Mouse (Mus musculus): ENCODE measurements around the gene Il17d. TPM values are rescaled to one million over a fixed set of nuclear protein-coding genes. Genes with fewer than 3 reads are reported as not detected.

Gene Il17d
- polyA plus RNA-seq, 1 experiment from 2014 or later: 0.51 TPM

DNA sequence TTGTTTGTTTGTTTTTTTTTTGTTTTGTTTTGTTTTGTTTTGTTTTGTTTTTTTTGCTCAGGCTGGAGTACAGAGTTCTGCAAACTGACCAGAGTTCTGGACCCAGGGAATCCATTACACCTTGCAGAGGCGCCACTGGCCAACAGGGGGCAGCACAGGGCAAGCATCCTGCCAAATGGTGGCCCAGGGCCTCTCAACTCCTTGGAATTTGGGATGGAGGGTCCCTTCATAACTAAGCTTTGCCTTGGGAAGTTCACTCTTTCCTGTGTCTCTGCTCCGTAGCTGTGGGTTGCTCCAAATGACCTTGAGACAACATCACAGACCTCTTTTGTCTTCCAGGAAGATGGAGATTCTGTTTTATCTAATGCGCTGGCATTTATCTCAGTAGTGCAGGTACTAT lies 8.6 kb downstream of the Il17d start:
- H3K9me3 ChIP-seq (ENCODE audit: control insufficient read depth, low read length): no peaks in the 10 kb centered on the region
- no peaks in the 10 kb centered on the region for H3K27me3 ChIP-seq (replicated peaks; ENCODE audit: control insufficient read depth, insufficient read depth, low read length)
- no peaks in the 10 kb centered on the region for H3K36me3 ChIP-seq (ENCODE audit: control insufficient read depth, insufficient read depth, low read length)
- WGBS: 49% methylated on average over 3 of the region's 3 CpGs
- H3K4me2 ChIP-seq (ENCODE audit: low read depth, low read length): no peak overlapping the region
- no peak overlapping the region for H3K4me3 ChIP-seq (ENCODE audit: low read length)
- no peak overlapping the region for H3K27ac ChIP-seq (ENCODE audit: low read length)
- H3K9ac ChIP-seq (ENCODE audit: low read depth, low read length): no peak overlapping the region
- H3K4me1 ChIP-seq (ENCODE audit: control insufficient read depth, insufficient read depth, low read length): peaks cover 33% of the 10 kb centered on the region
- ATAC-seq: no peak

DNA sequence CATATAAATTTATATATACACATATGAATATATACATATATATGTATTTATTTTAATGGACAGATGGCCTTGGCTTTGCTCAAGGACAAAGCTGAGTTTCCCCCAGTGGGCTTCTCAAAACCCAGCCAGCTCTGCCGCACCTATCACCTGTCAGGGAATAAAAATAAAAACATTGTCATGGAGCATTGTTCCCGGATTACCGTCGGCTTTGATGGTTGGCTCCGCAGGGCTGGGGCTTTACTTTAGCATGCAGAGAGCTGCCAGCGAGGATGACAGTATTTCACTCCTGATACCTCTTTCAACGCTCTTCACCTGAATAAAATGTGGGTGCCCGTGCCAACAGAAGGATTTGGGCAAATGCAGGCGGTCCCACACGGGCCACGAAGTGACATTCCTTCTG lies 9.3 kb downstream of the Il17d start:
- peak overlapping the region; percentile 71; the same call in 1 of the 2 replicates for H3K27ac ChIP-seq (ENCODE audit: low read length)
- H3K4me3 ChIP-seq (ENCODE audit: low read length): no peak overlapping the region
- H3K4me1 ChIP-seq (ENCODE audit: control insufficient read depth, insufficient read depth, low read length): peaks cover 29% of the 10 kb centered on the region
- ATAC-seq: no peak
- no peaks in the 10 kb centered on the region for H3K9me3 ChIP-seq (ENCODE audit: control insufficient read depth, low read length)
- no peak overlapping the region for H3K9ac ChIP-seq (ENCODE audit: low read depth, low read length)
- no peaks in the 10 kb centered on the region for H3K27me3 ChIP-seq (replicated peaks; ENCODE audit: control insufficient read depth, insufficient read depth, low read length)
- no peak overlapping the region for H3K4me2 ChIP-seq (ENCODE audit: low read depth, low read length)
- 43% methylated on average over 11 of the region's 11 CpGs for WGBS
- no peaks in the 10 kb centered on the region for H3K36me3 ChIP-seq (ENCODE audit: control insufficient read depth, insufficient read depth, low read length)

- WGBS: 40% methylated on average over 5 of the region's 5 CpGs
- no peaks in the 10 kb centered on the region for H3K9me3 ChIP-seq (ENCODE audit: control insufficient read depth, low read length)
- H3K27me3 ChIP-seq (replicated peaks; ENCODE audit: control insufficient read depth, insufficient read depth, low read length): no peaks in the 10 kb centered on the region
- H3K9ac ChIP-seq (ENCODE audit: low read depth, low read length): peak overlapping the region; percentile 38
- peak overlapping the region; percentile 71 for H3K27ac ChIP-seq (ENCODE audit: low read length)
- no peak for ATAC-seq
- H3K4me2 ChIP-seq (ENCODE audit: low read depth, low read length): no peak overlapping the region
- no peak overlapping the region for H3K4me3 ChIP-seq (ENCODE audit: low read length)
- no peaks in the 10 kb centered on the region for H3K36me3 ChIP-seq (ENCODE audit: control insufficient read depth, insufficient read depth, low read length)
- peaks cover 26% of the 10 kb centered on the region; the same call in 1 of the 2 replicates for H3K4me1 ChIP-seq (ENCODE audit: control insufficient read depth, insufficient read depth, low read length)
Measured at GRCm38 (mm10) chr14:57534346-57534745, 9.8 kb downstream of the Il17d start.

GRCm38 (mm10) chr14:57534961-57535360 lies 10.4 kb downstream of the Il17d start:
- WGBS: 29% methylated on average over 8 of the region's 8 CpGs
- peak; percentile 59 for ATAC-seq

GRCm38 (mm10) chr14:57535646-57536045 lies 11.1 kb downstream of the Il17d start:
- H3K4me1 ChIP-seq (ENCODE audit: control insufficient read depth, insufficient read depth, low read length): peaks cover 20% of the 10 kb centered on the region; the same call in 1 of the 2 replicates
- 55% methylated on average over 6 of the region's 6 CpGs for WGBS
- H3K27ac ChIP-seq (ENCODE audit: low read length): peak overlapping the region; percentile 71
- H3K4me2 ChIP-seq (ENCODE audit: low read depth, low read length): no peak overlapping the region
- no peak overlapping the region for H3K9ac ChIP-seq (ENCODE audit: low read depth, low read length)
- no peak overlapping the region for H3K4me3 ChIP-seq (ENCODE audit: low read length)
- H3K9me3 ChIP-seq (ENCODE audit: control insufficient read depth, low read length): no peaks in the 10 kb centered on the region
- ATAC-seq: peak; percentile 27; the same call in 1 of the 2 replicates
- no peaks in the 10 kb centered on the region for H3K36me3 ChIP-seq (ENCODE audit: control insufficient read depth, insufficient read depth, low read length)
- H3K27me3 ChIP-seq (replicated peaks; ENCODE audit: control insufficient read depth, insufficient read depth, low read length): no peaks in the 10 kb centered on the region

More at GRCm38 (mm10) chr14:57534961-57535360, 10.4 kb downstream of the Il17d start:
- H3K4me3 ChIP-seq (ENCODE audit: low read length): no peak overlapping the region
- H3K4me2 ChIP-seq (ENCODE audit: low read depth, low read length): no peak overlapping the region
- no peaks in the 10 kb centered on the region for H3K36me3 ChIP-seq (ENCODE audit: control insufficient read depth, insufficient read depth, low read length)
- peak overlapping the region; percentile 71 for H3K27ac ChIP-seq (ENCODE audit: low read length)
- H3K27me3 ChIP-seq (replicated peaks; ENCODE audit: control insufficient read depth, insufficient read depth, low read length): no peaks in the 10 kb centered on the region
- peak overlapping the region; percentile 38 for H3K9ac ChIP-seq (ENCODE audit: low read depth, low read length)
- H3K4me1 ChIP-seq (ENCODE audit: control insufficient read depth, insufficient read depth, low read length): peaks cover 20% of the 10 kb centered on the region; the same call in 1 of the 2 replicates
- H3K9me3 ChIP-seq (ENCODE audit: control insufficient read depth, low read length): no peaks in the 10 kb centered on the region

- peaks cover 20% of the 10 kb centered on the region; the same call in 1 of the 2 replicates for H3K4me1 ChIP-seq (ENCODE audit: control insufficient read depth, insufficient read depth, low read length)
- H3K27ac ChIP-seq (ENCODE audit: low read length): peak overlapping the region; percentile 68
- H3K9me3 ChIP-seq (ENCODE audit: control insufficient read depth, low read length): peaks cover 2% of the 10 kb centered on the region; the same call in 1 of the 2 replicates
- ATAC-seq: no peak
- H3K4me3 ChIP-seq (ENCODE audit: low read length): no peak overlapping the region
- H3K27me3 ChIP-seq (replicated peaks; ENCODE audit: control insufficient read depth, insufficient read depth, low read length): no peaks in the 10 kb centered on the region
- 57% methylated on average over 9 of the region's 9 CpGs for WGBS
- 0 out of 2 replicates have a peak, but pooled peaks cover under 1% of the 10 kb centered on the region for H3K36me3 ChIP-seq (ENCODE audit: control insufficient read depth, insufficient read depth, low read length)
- H3K4me2 ChIP-seq (ENCODE audit: low read depth, low read length): no peak overlapping the region
- H3K9ac ChIP-seq (ENCODE audit: low read depth, low read length): no peak overlapping the region
Measured at GRCm38 (mm10) chr14:57536820-57537219, 12.2 kb downstream of the Il17d start.

- H3K4me1 ChIP-seq (ENCODE audit: control insufficient read depth, insufficient read depth, low read length): peaks cover 20% of the 10 kb centered on the region; the same call in 1 of the 2 replicates
- H3K9me3 ChIP-seq (ENCODE audit: control insufficient read depth, low read length): peaks cover 3% of the 10 kb centered on the region; the same call in 1 of the 2 replicates
- H3K27ac ChIP-seq (ENCODE audit: low read length): peak overlapping the region; percentile 68
- ATAC-seq: 0 out of 2 replicates have a peak, but pooled peaks have one; percentile 9
- 32% methylated on average over 16 of the region's 16 CpGs for WGBS
- no peaks in the 10 kb centered on the region for H3K27me3 ChIP-seq (replicated peaks; ENCODE audit: control insufficient read depth, insufficient read depth, low read length)
- no peak overlapping the region for H3K4me3 ChIP-seq (ENCODE audit: low read length)
- peaks cover 6% of the 10 kb centered on the region; the same call in 1 of the 2 replicates for H3K36me3 ChIP-seq (ENCODE audit: control insufficient read depth, insufficient read depth, low read length)
- no peak overlapping the region for H3K9ac ChIP-seq (ENCODE audit: low read depth, low read length)
- H3K4me2 ChIP-seq (ENCODE audit: low read depth, low read length): no peak overlapping the region
Measured at GRCm38 (mm10) chr14:57537261-57538015, 12.9 kb downstream of the Il17d start.

- no peak overlapping the region for H3K4me2 ChIP-seq (ENCODE audit: low read depth, low read length)
- no peak overlapping the region for H3K4me3 ChIP-seq (ENCODE audit: low read length)
- H3K36me3 ChIP-seq (ENCODE audit: control insufficient read depth, insufficient read depth, low read length): peaks cover 7% of the 10 kb centered on the region; the same call in 1 of the 2 replicates
- H3K9me3 ChIP-seq (ENCODE audit: control insufficient read depth, low read length): peaks cover 3% of the 10 kb centered on the region; the same call in 1 of the 2 replicates
- H3K4me1 ChIP-seq (ENCODE audit: control insufficient read depth, insufficient read depth, low read length): peaks cover 7% of the 10 kb centered on the region; the same call in 1 of the 2 replicates
- no peak for ATAC-seq
- H3K27ac ChIP-seq (ENCODE audit: low read length): no peak overlapping the region
- H3K9ac ChIP-seq (ENCODE audit: low read depth, low read length): no peak overlapping the region
- WGBS: 73% methylated on average over 11 of the region's 11 CpGs
- no peaks in the 10 kb centered on the region for H3K27me3 ChIP-seq (replicated peaks; ENCODE audit: control insufficient read depth, insufficient read depth, low read length)
Measured at GRCm38 (mm10) chr14:57540683-57541082, 16.1 kb downstream of the Il17d start.

DNA sequence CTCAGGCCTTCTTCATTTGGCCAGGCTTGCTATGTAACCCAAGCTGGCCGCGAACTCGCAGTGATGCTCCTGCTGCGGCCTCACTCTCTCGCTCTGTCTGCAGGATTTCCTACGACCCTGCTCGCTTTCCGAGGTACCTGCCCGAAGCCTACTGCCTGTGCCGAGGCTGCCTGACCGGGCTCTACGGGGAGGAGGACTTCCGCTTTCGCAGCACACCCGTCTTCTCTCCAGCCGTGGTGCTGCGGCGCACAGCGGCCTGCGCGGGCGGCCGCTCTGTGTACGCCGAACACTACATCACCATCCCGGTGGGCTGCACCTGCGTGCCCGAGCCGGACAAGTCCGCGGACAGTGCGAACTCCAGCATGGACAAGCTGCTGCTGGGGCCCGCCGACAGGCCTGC lies 17.7 kb downstream of the Il17d start:
- no peak overlapping the region for H3K9ac ChIP-seq (ENCODE audit: low read depth, low read length)
- H3K4me1 ChIP-seq (ENCODE audit: control insufficient read depth, insufficient read depth, low read length): peaks cover 11% of the 10 kb centered on the region; the same call in 1 of the 2 replicates
- H3K4me3 ChIP-seq (ENCODE audit: low read length): no peak overlapping the region
- no peak overlapping the region for H3K27ac ChIP-seq (ENCODE audit: low read length)
- peaks cover 3% of the 10 kb centered on the region; the same call in 1 of the 2 replicates for H3K9me3 ChIP-seq (ENCODE audit: control insufficient read depth, low read length)
- ATAC-seq: no peak
- H3K36me3 ChIP-seq (ENCODE audit: control insufficient read depth, insufficient read depth, low read length): peaks cover 7% of the 10 kb centered on the region; the same call in 1 of the 2 replicates
- H3K4me2 ChIP-seq (ENCODE audit: low read depth, low read length): no peak overlapping the region
- WGBS: 72% methylated on average over 34 of the region's 34 CpGs
- no peaks in the 10 kb centered on the region for H3K27me3 ChIP-seq (replicated peaks; ENCODE audit: control insufficient read depth, insufficient read depth, low read length)

Measured in intestine, embryonic 16.5 days (tissue).